Mouse (Mus musculus): ENCODE results near the gene Trappc6a. TPM values are rescaled to one million over a fixed set of nuclear protein-coding genes. Genes with fewer than 3 reads are reported as not detected.
"Not testable (repeated sequence)": the region's sequence is repeated elsewhere in the genome, so short reads cannot be mapped to it uniquely, and the experiment has no call there.

Trappc6a gene
- polyA plus RNA-seq, 1 experiment from 2014 or later, result 39.2 TPM

DNA sequence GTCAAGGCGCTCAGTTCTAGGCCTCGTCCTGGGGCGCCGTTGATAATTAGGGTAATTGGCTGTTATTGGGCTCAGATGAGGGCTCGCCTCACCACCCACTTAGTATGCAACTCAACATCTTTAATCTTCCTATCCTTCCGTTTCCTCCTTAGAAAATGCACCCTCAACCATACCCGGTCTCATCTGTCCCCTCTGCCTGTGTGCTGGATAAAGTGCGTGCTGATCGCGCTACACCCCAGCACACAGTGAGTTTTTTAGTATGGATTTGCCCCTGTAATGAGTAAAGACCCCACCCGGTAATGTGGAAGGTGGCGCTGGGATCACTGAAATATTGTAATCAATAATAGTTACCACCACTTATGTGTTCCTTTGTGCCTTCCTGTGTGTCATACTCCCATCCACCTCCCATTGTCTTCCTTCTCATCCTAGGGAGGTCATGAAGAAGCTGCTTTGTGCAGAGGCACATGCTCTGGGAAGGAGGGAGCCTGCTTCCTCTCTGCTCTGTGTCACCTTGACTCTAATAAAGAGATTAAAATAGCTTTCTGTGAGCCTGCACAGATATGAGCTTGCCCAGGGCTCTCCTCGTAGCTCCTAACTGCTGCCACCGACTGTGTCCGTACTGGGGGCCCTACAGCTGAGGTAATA, 851 bp downstream of the Trappc6a start:
- no peaks in the 10 kb centered on the region for H3K36me3 ChIP-seq
- no peaks in the 10 kb centered on the region for H3K9me3 ChIP-seq (replicated peaks)
- peak overlapping the region; percentile 85 for H3K4me2 ChIP-seq
- H3K27ac ChIP-seq (replicated peaks), result peak overlapping the region; percentile 87
- peak overlapping the region; percentile 81 for H3K9ac ChIP-seq (replicated peaks)
- peak; percentile 8 for ATAC-seq (ENCODE audit: low FRiP score)
- H3K4me1 ChIP-seq, result peaks cover 22% of the 10 kb centered on the region
- peak overlapping the region; percentile 70 for H3K4me3 ChIP-seq (replicated peaks)
- 8% methylated on average over 15 of the region's 15 CpGs for WGBS
- H3K27me3 ChIP-seq (replicated peaks), result no peaks in the 10 kb centered on the region

GRCm38 (mm10) chr7:19509786-19510185, 1.6 kb downstream of the Trappc6a start:
- 96% methylated on average over 7 of the region's 7 CpGs for WGBS
- Histone ChIP-seq H3K4me1 (peaks cover 22% of the 10 kb centered on the region), H3K9me3 (replicated peaks) (no peaks in the 10 kb centered on the region), H3K4me2 (peak overlapping the region; percentile 85), H3K27me3 (replicated peaks) (no peaks in the 10 kb centered on the region), H3K4me3 (replicated peaks) (peak overlapping the region; percentile 70), H3K9ac (replicated peaks) (no peak overlapping the region), H3K36me3 (no peaks in the 10 kb centered on the region), H3K27ac (replicated peaks) (no peak overlapping the region)
- ATAC-seq (ENCODE audit: low FRiP score), result no peak

- H3K9ac ChIP-seq (replicated peaks); H3K9me3 ChIP-seq (replicated peaks); H3K27me3 ChIP-seq (replicated peaks); H3K4me2 ChIP-seq; H3K36me3 ChIP-seq; ATAC-seq (ENCODE audit: low FRiP score); H3K27ac ChIP-seq (replicated peaks); H3K4me3 ChIP-seq (replicated peaks): not testable (repeated sequence)
- peaks cover 21% of the 10 kb centered on the region for H3K4me1 ChIP-seq
- 74% methylated on average over 6 of the region's 7 CpGs for WGBS
Observed at GRCm38 (mm10) chr7:19511934-19512333, 3.7 kb downstream of the Trappc6a start.

GRCm38 (mm10) chr7:19512353-19512752, 4.2 kb downstream of the Trappc6a start:
- H3K9me3 ChIP-seq (replicated peaks), result no peaks in the 10 kb centered on the region
- 87% methylated on average over 6 of the region's 6 CpGs for WGBS
- H3K27ac ChIP-seq (replicated peaks), result no peak overlapping the region
- no peak overlapping the region for H3K4me3 ChIP-seq (replicated peaks)
- no peak for ATAC-seq (ENCODE audit: low FRiP score)
- H3K4me2 ChIP-seq, result no peak overlapping the region
- H3K4me1 ChIP-seq, result peaks cover 18% of the 10 kb centered on the region
- no peaks in the 10 kb centered on the region for H3K36me3 ChIP-seq
- H3K27me3 ChIP-seq (replicated peaks), result peaks cover 8% of the 10 kb centered on the region; the same call in 1 of the 2 replicates
- no peak overlapping the region for H3K9ac ChIP-seq (replicated peaks)

DNA sequence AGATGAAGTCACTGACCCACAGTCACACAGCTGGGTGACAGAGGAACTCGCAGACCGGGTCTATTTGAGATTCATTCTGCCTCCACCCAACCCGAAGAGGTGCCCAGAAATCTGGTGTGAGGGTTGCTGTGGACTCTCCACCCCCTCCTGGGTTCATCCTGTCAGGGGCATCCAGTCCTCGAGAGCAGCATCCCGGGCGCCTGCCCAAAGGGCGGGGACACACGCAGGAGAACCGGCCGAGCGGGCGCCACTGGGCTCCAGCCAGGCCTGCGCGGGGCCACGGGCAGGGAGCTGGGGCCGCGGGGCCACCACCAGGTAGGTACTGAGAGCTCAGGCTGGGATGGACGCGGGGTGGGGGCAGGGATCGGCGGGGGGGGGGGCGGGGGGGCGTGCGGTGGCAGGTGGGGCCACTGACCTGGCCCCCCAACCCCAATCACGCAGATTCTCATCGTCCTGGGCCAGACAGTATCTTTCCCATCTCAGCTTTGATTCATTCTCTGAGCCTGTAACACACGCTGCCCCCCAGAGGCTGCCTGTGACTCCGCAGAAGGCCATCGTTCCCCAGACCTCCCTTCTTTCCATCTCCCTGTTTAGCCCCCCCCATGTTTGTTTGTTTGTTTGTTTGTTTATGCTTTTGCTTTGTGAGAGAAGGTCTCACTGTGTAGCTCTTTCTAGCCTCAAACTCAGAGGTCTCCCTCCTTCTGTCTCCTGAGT, 9.6 kb downstream of the Trappc6a start, which contains the start of gene Nkpd1:
Gene Nkpd1 (plus strand): TSS at position 187 of the 714 bp plus-strand sequence.
- Histone ChIP-seq H3K27me3 (replicated peaks) (peaks cover 56% of the 10 kb centered on the region), H3K4me3 (replicated peaks) (peak within 1 kb of the TSS; percentile 18; the same call in 1 of the 2 replicates), H3K9me3 (replicated peaks) (no peaks in the 10 kb centered on the region), H3K4me2 (peak within 1 kb of the TSS; percentile 58), H3K27ac (replicated peaks) (no peak within 1 kb of the TSS), H3K36me3 (no peaks in the 10 kb centered on the region), H3K4me1 (peaks cover 19% of the 10 kb centered on the region), H3K9ac (replicated peaks) (peak within 1 kb of the TSS; percentile 50)
- WGBS, result 8% methylated on average over 22 of the region's 29 CpGs
- ATAC-seq (ENCODE audit: low FRiP score), result no peak

- no peak for ATAC-seq (ENCODE audit: low FRiP score)
- no peaks in the 10 kb centered on the region for H3K36me3 ChIP-seq
- H3K27me3 ChIP-seq (replicated peaks), result peaks cover 78% of the 10 kb centered on the region
- WGBS, result 5% methylated on average over 23 of the region's 23 CpGs
- peak overlapping the region; percentile 38; the same call in 1 of the 2 replicates for H3K9ac ChIP-seq (replicated peaks)
- peak overlapping the region; percentile 51 for H3K4me2 ChIP-seq
- H3K4me3 ChIP-seq (replicated peaks), result peak overlapping the region; percentile 25
- no peak overlapping the region for H3K27ac ChIP-seq (replicated peaks)
- no peaks in the 10 kb centered on the region for H3K9me3 ChIP-seq (replicated peaks)
- peaks cover 41% of the 10 kb centered on the region for H3K4me1 ChIP-seq
Observed at GRCm38 (mm10) chr7:19520032-19520431, 11.8 kb downstream of the Trappc6a start.

GRCm38 (mm10) chr7:19523017-19523756, 15.0 kb downstream of the Trappc6a start:
- H3K4me2 ChIP-seq, result peak overlapping the region; percentile 87
- peak; percentile 37; the same call in 1 of the 2 replicates for ATAC-seq (ENCODE audit: low FRiP score)
- peak overlapping the region; percentile 41 for H3K4me3 ChIP-seq (replicated peaks)
- H3K27me3 ChIP-seq (replicated peaks), result peaks cover 74% of the 10 kb centered on the region
- no peaks in the 10 kb centered on the region for H3K36me3 ChIP-seq
- no peak overlapping the region for H3K27ac ChIP-seq (replicated peaks)
- H3K9ac ChIP-seq (replicated peaks), result peak overlapping the region; percentile 45
- peaks cover 34% of the 10 kb centered on the region for H3K4me1 ChIP-seq
- no peaks in the 10 kb centered on the region for H3K9me3 ChIP-seq (replicated peaks)
- 12% methylated on average over 72 of the region's 72 CpGs for WGBS

DNA sequence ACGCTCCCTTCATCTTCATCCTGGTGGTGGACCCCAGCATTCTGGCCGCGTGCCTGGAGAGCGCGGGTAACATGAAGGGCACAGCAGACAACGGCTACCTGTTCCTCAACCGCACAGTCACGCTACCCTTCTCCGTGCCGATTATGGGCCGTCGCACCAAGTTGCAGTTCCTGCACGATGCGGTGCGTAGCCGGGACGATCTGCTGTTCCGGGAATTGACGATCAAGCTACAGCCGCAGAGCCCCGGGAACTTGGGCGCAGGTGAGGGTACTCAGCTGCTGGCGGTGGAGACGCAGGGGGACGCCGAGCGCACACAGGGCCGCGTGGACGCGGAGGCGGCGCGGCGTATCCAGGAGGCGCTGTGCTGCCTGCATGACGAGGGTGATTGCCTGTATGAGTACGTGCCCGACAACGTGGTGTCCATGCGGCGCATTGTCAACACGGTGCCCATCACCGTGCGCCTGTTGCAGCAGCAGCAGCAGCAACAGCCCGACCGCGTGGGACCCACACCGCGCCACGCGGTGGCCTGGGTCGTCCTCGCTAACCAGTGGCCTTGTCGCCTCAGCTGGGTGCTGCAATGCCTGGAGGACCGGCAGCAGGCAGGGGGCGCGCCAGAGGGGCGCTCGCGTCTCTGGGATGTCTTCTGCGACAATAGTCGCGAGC, 15.7 kb downstream of the Trappc6a start:
- Histone ChIP-seq H3K9me3 (replicated peaks) (no peaks in the 10 kb centered on the region), H3K36me3 (peaks cover 1% of the 10 kb centered on the region; the same call in 1 of the 2 replicates), H3K27me3 (replicated peaks) (peaks cover 67% of the 10 kb centered on the region), H3K4me2 (peak overlapping the region; percentile 87), H3K4me3 (replicated peaks) (peak overlapping the region; percentile 41), H3K4me1 (peaks cover 34% of the 10 kb centered on the region), H3K27ac (replicated peaks) (no peak overlapping the region), H3K9ac (replicated peaks) (peak overlapping the region; percentile 45)
- ATAC-seq (ENCODE audit: low FRiP score), result peak; percentile 59
- 2% methylated on average over 64 of the region's 64 CpGs for WGBS

GRCm38 (mm10) chr7:19524420-19525104, 16.4 kb downstream of the Trappc6a start:
- H3K4me2 ChIP-seq, result peak overlapping the region; percentile 87
- H3K9me3 ChIP-seq (replicated peaks), result no peaks in the 10 kb centered on the region
- H3K27me3 ChIP-seq (replicated peaks), result peaks cover 60% of the 10 kb centered on the region
- peaks cover 34% of the 10 kb centered on the region for H3K4me1 ChIP-seq
- H3K9ac ChIP-seq (replicated peaks), result peak overlapping the region; percentile 45
- 14% methylated on average over 24 of the region's 24 CpGs for WGBS
- peaks cover 8% of the 10 kb centered on the region for H3K36me3 ChIP-seq
- peak; percentile 42 for ATAC-seq (ENCODE audit: low FRiP score)
- peak overlapping the region; percentile 41 for H3K4me3 ChIP-seq (replicated peaks)
- H3K27ac ChIP-seq (replicated peaks), result no peak overlapping the region

DNA sequence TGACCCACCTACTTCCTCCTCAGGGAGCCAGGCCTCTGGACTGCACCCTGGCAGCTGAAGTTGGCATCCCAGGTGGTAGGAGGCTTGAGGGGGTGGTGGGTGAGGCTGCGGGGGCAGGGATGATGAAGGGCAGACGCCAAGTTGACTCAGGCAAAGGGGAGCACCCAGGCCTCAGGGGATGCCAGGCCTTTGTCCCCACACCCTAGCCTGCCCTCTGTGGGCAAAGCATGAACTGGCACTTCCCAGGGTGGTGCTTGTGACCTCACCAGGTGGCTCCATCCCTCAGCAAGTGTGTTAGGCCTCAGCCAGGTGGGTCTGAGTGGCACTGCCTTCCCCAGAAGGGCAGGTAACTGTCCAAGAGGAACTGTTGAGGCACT, 16.9 kb downstream of the Trappc6a start:
- no peak overlapping the region for H3K4me3 ChIP-seq (replicated peaks)
- ATAC-seq (ENCODE audit: low FRiP score), result no peak
- 74% methylated on average over 2 of the region's 2 CpGs for WGBS

GRCm38 (mm10) chr7:19531077-19531476, 22.9 kb downstream of the Trappc6a start:
- H3K4me3 ChIP-seq (replicated peaks), result no peak overlapping the region
- no peaks in the 10 kb centered on the region for H3K4me1 ChIP-seq
- no peaks in the 10 kb centered on the region for H3K9me3 ChIP-seq (replicated peaks)
- no peak overlapping the region for H3K27ac ChIP-seq (replicated peaks)
- no peaks in the 10 kb centered on the region for H3K27me3 ChIP-seq (replicated peaks)
- WGBS, result 74% methylated on average over 10 of the region's 10 CpGs
- no peak for ATAC-seq (ENCODE audit: low FRiP score)
- no peak overlapping the region for H3K9ac ChIP-seq (replicated peaks)
- H3K4me2 ChIP-seq, result no peak overlapping the region
- peaks cover 59% of the 10 kb centered on the region for H3K36me3 ChIP-seq

More for the DNA sequence above, 16.9 kb downstream of the Trappc6a start:
- Histone ChIP-seq H3K9me3 (replicated peaks) (no peaks in the 10 kb centered on the region), H3K4me2 (peak overlapping the region; percentile 87; the same call in 1 of the 2 replicates), H3K36me3 (peaks cover 13% of the 10 kb centered on the region), H3K27me3 (replicated peaks) (peaks cover 55% of the 10 kb centered on the region), H3K27ac (replicated peaks) (no peak overlapping the region), H3K4me1 (peaks cover 28% of the 10 kb centered on the region), H3K9ac (replicated peaks) (no peak overlapping the region)
